Mouse (Mus musculus) embryonic facial prominence, embryonic 11.5 days (tissue): ENCODE measurements around the gene Utp11. TPM values are rescaled to one million over a fixed set of nuclear protein-coding genes. Genes with fewer than 3 reads are reported as not detected.
A peak's percentile ranks its signal among the peaks of the same experiment; 100 is the strongest.

Experiments used
- ATAC-seq: fragments of 200-750 bp; cut with Nextera tagmentation; replicated peaks from 2 replicates; pipeline ENCODE4 v1.8.0; 2017; ENCODE audit warnings: low read depth; ENCODE audit not compliant: insufficient number of reproducible peaks, low FRiP score, low TSS enrichment
- DNase-seq: peaks from one replicate; pipeline ENCODE4 v3.0.0-alpha.2; 2015; ENCODE audit warnings: low spot score
- H3K27ac ChIP-seq: fragments of 300-500 bp; sonication (generic); replicated peaks from 2 replicates; pipeline ENCODE4 v1.5.1; 2014; ENCODE audit warnings: mild to moderate bottlenecking, low read depth, low read length, control low read depth
- H3K27me3 ChIP-seq: fragments of 300-500 bp; sonication (generic); 2 replicates; pipeline ENCODE4 v1.6.1; 2014; ENCODE audit warnings: mild to moderate bottlenecking, low read length, moderate library complexity, mixed read lengths; ENCODE audit not compliant: control insufficient read depth, insufficient read depth
- H3K36me3 ChIP-seq: fragments of 300-500 bp; sonication (generic); replicated peaks from 2 replicates; pipeline ENCODE4 v1.6.1; 2014; ENCODE audit warnings: low read depth, mild to moderate bottlenecking, low read length, moderate library complexity, mixed read lengths; ENCODE audit not compliant: control insufficient read depth, insufficient read depth
- H3K4me1 ChIP-seq: fragments of 300-500 bp; sonication (generic); 2 replicates; pipeline ENCODE4 v1.6.1; 2014; ENCODE audit warnings: low read length, mixed read lengths; ENCODE audit not compliant: control insufficient read depth, insufficient read depth
- H3K4me2 ChIP-seq: fragments of 300-500 bp; sonication (generic); 2 replicates; pipeline ENCODE4 v1.6.1; 2014; ENCODE audit warnings: low read depth, mild to moderate bottlenecking, control low read depth, low read length, moderate library complexity
- H3K4me3 ChIP-seq: fragments of 300-500 bp; sonication (generic); 2 replicates; pipeline ENCODE4 v1.5.1; 2014; ENCODE audit warnings: low read depth, low read length, control low read depth
- H3K9ac ChIP-seq: fragments of 300-500 bp; sonication (generic); replicated peaks from 2 replicates; pipeline ENCODE4 v1.6.1; 2014; ENCODE audit warnings: mild to moderate bottlenecking, control low read depth, low read length
- H3K9me3 ChIP-seq: fragments of 300-500 bp; sonication (generic); replicated peaks from 2 replicates; pipeline ENCODE4 v1.6.1; 2016; ENCODE audit warnings: mild to moderate bottlenecking, low read length, inconsistent platforms, mixed read lengths; ENCODE audit not compliant: control insufficient read depth
- WGBS: fragments of 180-500 bp; shearing (Covaris S2); extraction: QIAGEN DNeasy Blood & Tissue Kit; methylation state at CpG from one replicate; pipeline ENCODE4 v1.1.7; 2014; 5-methylcytosine and 5-hydroxymethylcytosine counted together
- polyA plus RNA-seq: library from polyadenylated mRNA; unstranded; fragments of >200 nt; fragmentation: Nextera tagmentation; extraction: Ambion mirVana; gene quantifications from 2 replicates; pipeline ENCODE4 v1.2.1, GENCODE M21; 2014

The Utp11 gene
- polyA plus RNA-seq, 1 experiment from 2014 or later = 90.3 TPM

DNA sequence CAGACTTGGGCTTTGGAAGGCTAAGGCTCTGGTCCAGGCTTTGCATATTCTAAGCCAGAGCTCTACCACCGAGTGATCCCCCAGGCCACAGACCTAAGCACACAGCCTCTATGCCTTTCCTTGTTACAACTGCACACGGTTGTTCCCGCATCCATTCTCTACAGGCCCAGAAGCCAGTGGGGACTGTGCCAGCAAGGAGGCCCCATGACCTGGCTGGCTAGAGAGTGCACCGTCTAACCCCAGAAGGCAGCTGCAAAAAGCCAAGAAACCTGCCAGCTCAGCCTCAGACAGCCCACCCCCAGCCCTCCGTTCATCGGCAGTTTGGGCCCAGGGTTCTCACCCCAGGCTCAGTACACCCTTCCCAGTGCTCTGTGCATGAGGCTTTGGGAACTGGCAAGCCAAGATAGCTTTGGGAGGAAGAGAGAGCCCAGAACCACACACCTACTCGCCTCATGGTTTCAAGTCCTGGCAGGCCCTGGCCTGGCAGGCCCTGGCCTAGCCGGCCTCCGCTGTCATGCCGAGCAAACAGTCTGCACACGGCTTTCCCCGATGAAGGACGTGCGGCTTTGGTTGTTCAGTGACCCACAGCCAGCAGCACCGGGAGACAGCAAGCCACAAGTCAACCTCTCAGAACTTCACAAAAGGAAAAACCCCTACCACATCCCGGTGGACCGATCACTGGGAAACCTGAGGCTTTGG, 18.9 kb downstream of the Utp11 start:
- no peaks in the 10 kb centered on the region; the same call in 1 of the 2 replicates for H3K36me3 ChIP-seq
- WGBS = 52% methylated on average over 17 of the region's 17 CpGs
- H3K4me2 ChIP-seq = no peak overlapping the region
- peaks cover 8% of the 10 kb centered on the region for H3K27me3 ChIP-seq
- peaks cover 2% of the 10 kb centered on the region; the same call in 1 of the 2 replicates for H3K4me1 ChIP-seq
- H3K9me3 ChIP-seq = no peaks in the 10 kb centered on the region
- H3K9ac ChIP-seq = no peak overlapping the region; the same call in 1 of the 2 replicates
- H3K4me3 ChIP-seq = no peak overlapping the region
- DNase-seq (no peak), ATAC-seq (peak; percentile 27; the same call in 1 of the 2 replicates)
- H3K27ac ChIP-seq = no peak overlapping the region

DNA sequence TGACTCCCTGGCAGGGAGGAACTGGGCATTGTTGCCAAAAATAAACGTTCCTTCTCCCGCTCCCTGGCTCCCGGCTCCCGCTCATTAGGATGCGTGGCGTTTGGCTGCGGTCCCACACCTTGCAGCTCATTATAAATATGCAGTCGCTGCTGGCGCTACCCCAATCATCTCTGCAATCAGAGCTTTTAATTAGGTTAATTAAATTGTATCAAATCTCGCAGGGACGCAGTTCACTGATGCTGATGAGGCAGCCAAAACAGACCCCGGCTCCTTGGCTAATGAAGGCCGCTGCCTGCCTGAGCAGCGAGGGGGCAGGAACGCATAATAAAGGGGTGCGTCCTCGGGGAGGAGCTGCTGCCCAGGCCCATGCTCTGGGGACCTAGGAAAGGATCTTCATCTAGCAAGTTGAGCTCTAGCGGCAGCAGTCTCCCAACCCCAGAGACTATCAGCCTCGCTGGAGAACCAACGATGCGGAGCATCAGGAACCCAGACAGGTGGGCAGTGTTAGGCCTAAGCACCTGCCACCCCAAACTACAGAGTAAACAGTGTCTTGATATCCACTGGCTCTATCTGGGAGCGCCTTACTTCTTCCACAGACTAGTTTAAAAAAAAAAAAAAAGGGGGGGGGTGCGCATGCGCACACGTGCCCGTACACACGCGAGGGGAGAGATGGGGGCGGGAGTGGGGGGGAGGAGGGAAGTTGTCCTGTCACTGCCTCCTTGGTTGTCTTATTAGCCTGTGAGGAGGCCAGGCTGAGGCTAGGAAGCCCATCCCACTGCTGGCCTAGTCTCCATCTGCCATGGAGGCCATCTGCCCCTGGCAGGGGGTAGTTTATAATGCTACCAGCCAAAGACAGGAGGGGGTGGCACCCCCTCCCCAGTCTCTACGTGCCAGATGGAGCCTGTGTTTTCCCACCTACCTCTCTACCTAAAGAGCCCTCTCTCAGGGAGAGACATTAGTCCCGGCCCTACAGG, 20.8 kb downstream of the Utp11 start:
- peak overlapping the region; percentile 24 for H3K4me3 ChIP-seq
- peaks cover 8% of the 10 kb centered on the region for H3K27me3 ChIP-seq
- H3K27ac ChIP-seq = no peak overlapping the region
- 3% methylated on average over 24 of the region's 31 CpGs for WGBS
- no peaks in the 10 kb centered on the region for H3K36me3 ChIP-seq
- H3K9me3 ChIP-seq = no peaks in the 10 kb centered on the region
- 0 out of 2 replicates have a peak overlapping the region, but pooled peaks have one; percentile 19 for H3K9ac ChIP-seq
- H3K4me1 ChIP-seq = peaks cover 2% of the 10 kb centered on the region; the same call in 1 of the 2 replicates
- DNase-seq = peak; percentile 35
- ATAC-seq = 0 out of 2 replicates have a peak, but pooled peaks have one; percentile 15
- peak overlapping the region; percentile 48 for H3K4me2 ChIP-seq

DNA sequence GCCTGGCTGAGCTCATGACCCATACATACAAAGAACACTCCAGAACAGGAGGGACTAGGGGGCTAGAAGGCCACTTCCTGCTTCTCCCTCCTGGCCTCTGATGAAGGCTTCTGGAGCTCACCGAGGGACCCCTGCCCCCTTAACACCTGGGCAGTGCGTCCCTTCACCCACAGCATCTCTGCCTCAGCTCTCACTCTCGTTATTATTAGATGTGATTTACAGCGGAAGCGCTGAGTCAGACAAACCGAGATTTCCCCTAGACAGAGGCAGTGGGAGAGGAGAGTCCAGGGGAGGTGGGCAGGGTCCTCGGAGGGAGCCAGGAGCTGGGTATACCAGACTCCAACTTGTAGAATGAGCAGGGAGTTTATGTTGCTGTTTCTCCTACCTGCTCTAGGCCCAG, 21.8 kb downstream of the Utp11 start:
- ATAC-seq (no peak), DNase-seq (no peak)
- Histone ChIP-seq H3K9me3 (no peaks in the 10 kb centered on the region), H3K36me3 (no peaks in the 10 kb centered on the region), H3K27me3 (peaks cover 8% of the 10 kb centered on the region), H3K4me3 (no peak overlapping the region), H3K9ac (no peak overlapping the region), H3K27ac (no peak overlapping the region), H3K4me1 (peaks cover 2% of the 10 kb centered on the region; the same call in 1 of the 2 replicates), H3K4me2 (no peak overlapping the region)
- WGBS = 30% methylated on average over 7 of the region's 7 CpGs

DNA sequence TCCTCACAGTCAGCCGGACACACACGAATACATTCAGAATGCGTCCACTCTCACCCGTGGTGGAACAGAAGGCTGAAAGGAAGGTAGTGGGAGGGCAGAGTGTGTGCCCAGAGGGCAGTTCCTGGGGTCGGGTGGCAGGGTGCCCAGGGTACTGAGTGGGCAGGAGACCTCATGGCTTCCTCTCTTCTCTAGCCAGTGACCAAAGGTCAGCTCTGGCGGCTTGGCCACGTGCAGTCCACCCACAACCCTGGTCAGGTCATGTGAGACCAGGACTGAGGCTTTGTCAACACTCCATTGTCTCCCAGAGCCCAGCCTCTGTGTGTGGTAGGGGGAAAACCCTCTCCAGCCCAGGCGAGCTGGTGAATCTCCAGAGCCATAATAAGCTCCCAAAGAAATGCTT, 23.2 kb downstream of the Utp11 start:
- WGBS = 71% methylated on average over 8 of the region's 8 CpGs
- no peak overlapping the region for H3K4me2 ChIP-seq
- no peak for DNase-seq

DNA sequence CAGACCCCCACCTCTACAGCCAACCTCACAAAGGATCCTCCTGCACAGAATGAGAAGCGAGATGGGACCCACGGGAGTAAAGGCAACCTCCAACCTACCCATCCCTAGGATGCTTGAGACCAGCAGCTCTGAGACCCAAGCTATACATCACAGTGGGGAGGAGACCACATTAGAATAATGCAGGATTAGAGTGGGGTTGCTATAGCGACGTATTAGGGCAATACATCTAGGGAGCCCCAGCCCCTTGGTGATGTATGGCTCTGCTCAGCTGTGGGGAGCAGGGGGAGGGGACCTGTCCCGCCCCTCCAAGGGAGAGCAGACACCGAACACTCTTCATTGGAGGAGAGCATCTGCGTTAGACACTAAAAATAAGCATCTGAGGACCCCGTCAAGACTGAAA, 25.3 kb downstream of the Utp11 start:
- Histone ChIP-seq H3K9me3 (no peaks in the 10 kb centered on the region), H3K4me3 (no peak overlapping the region), H3K27me3 (peaks cover 8% of the 10 kb centered on the region), H3K4me1 (peaks cover 2% of the 10 kb centered on the region; the same call in 1 of the 2 replicates), H3K36me3 (no peaks in the 10 kb centered on the region), H3K9ac (no peak overlapping the region), H3K27ac (no peak overlapping the region), H3K4me2 (no peak overlapping the region)
- WGBS = 20% methylated on average over 8 of the region's 8 CpGs
- ATAC-seq (peak; percentile 60), DNase-seq (peak; percentile 42)

More for the DNA sequence above, 23.2 kb downstream of the Utp11 start:
- no peak for ATAC-seq
- H3K4me3 ChIP-seq = no peak overlapping the region
- no peaks in the 10 kb centered on the region for H3K9me3 ChIP-seq
- no peaks in the 10 kb centered on the region for H3K36me3 ChIP-seq
- no peak overlapping the region for H3K9ac ChIP-seq
- H3K27me3 ChIP-seq = peaks cover 8% of the 10 kb centered on the region
- no peak overlapping the region for H3K27ac ChIP-seq
- peaks cover 2% of the 10 kb centered on the region; the same call in 1 of the 2 replicates for H3K4me1 ChIP-seq

DNA sequence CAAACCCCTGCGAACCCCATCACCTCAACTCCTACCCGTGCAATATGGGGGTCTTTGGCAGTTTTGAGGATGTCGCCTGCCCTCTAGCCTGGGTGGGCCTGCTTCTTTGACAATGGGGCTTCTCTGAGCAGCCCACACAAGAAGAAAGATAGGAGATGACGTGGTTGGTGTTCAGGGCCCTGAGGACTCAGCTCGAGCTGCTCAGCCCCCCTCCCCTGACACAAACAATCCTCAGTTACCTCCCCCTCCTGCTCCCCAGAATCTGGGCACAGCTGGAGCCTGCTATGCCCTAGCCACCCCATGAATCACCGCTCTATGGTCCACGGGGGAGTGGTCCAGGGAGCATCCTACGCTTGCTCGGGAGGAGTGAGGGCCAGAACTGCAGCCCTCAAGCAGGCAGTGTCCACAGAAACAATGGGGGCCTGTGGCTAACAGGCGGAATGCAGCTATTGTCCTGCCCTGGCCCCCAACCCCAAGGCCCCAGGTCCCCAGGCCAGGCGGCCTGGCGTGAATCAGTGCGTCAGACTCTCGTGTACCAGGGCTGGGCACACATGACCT, 25.8 kb downstream of the Utp11 start:
- WGBS = 29% methylated on average over 14 of the region's 14 CpGs
- no peak overlapping the region for H3K4me3 ChIP-seq
- H3K27me3 ChIP-seq = peaks cover 6% of the 10 kb centered on the region
- no peaks in the 10 kb centered on the region for H3K36me3 ChIP-seq
- no peaks in the 10 kb centered on the region for H3K9me3 ChIP-seq
- H3K4me2 ChIP-seq = no peak overlapping the region
- no peak overlapping the region for H3K9ac ChIP-seq
- ATAC-seq (no peak), DNase-seq (no peak)
- H3K4me1 ChIP-seq = peaks cover 2% of the 10 kb centered on the region; the same call in 1 of the 2 replicates
- no peak overlapping the region for H3K27ac ChIP-seq

DNA sequence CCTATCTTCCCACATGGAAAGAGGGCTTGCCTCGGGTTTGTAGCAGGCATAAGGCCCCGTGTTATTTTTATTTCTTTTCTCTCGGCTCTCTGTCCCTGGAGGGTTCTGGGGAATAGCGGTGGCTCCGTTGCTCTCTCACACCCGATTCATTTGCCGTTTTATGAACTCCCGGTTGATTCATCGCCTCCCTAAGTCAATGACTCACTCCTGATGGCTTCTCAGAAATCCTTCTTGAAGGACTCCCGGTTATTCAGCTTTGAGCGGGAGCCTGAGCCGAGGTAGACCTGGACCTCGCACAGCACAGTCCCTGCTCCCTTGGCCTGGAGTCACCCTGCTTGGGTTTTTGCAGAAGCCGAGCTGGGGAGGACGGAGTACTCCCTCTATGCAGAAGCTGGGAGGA, 28.8 kb downstream of the Utp11 start:
- H3K9me3 ChIP-seq = no peaks in the 10 kb centered on the region
- no peaks in the 10 kb centered on the region for H3K4me1 ChIP-seq
- no peaks in the 10 kb centered on the region for H3K36me3 ChIP-seq
- ATAC-seq (no peak), DNase-seq (no peak)
- no peak overlapping the region for H3K4me3 ChIP-seq
- 74% methylated on average over 15 of the region's 15 CpGs for WGBS
- peaks cover 15% of the 10 kb centered on the region for H3K27me3 ChIP-seq
- no peak overlapping the region for H3K27ac ChIP-seq
- no peak overlapping the region for H3K4me2 ChIP-seq
- H3K9ac ChIP-seq = no peak overlapping the region
